Mouse (Mus musculus): ENCODE measurements around the gene Edn2. TPM values are rescaled to one million over a fixed set of nuclear protein-coding genes. Genes with fewer than 3 reads are reported as not detected.

Gene Edn2
- total and polyA plus RNA-seq, 2 experiments from 2014 or later = 0.10 TPM; not detected in 1

DNA sequence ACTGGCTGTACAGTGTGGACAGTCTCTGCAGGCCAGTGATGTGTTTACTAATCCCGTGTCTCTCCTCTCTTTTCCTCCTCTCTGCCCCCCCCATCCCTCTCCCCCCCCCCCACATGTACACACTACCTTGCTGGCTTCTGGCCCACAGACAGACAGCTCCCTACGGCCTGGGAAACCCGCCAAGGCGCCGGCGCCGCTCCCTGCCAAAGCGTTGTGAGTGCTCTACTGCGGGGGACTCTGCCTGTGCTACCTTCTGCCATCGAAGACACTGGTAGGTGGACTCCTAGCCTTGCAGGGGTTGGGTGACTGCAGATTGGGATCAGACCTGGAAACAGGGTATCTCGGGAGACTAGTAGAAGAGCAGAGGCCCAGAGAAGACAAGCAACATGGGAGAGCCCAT is 2.2 kb downstream of the Edn2 start:
- no peak overlapping the region for H3K4me2 ChIP-seq (ENCODE audit: low read depth, low read length, poor library complexity, severe bottlenecking)
- no peaks in the 10 kb centered on the region for H3K9me3 ChIP-seq (ENCODE audit: low read length)
- H3K27me3 ChIP-seq (ENCODE audit: insufficient read depth, low read length) = no peaks in the 10 kb centered on the region
- WGBS = 54% methylated on average over 11 of the region's 11 CpGs
- no peak overlapping the region for H3K9ac ChIP-seq (replicated peaks; ENCODE audit: low read length, poor library complexity, severe bottlenecking)
- H3K27ac ChIP-seq (ENCODE audit: low read depth, low read length) = no peak overlapping the region
- ATAC-seq (ENCODE audit: low FRiP score) (no peak), DNase-seq (ENCODE audit: low spot score) (peak; percentile 61)
- no peak overlapping the region for H3K4me3 ChIP-seq (ENCODE audit: low read depth, low read length)
- no peak for TF ChIP-seq CTCF (IDR thresholded peaks at IDR 0.05)
- H3K36me3 ChIP-seq (ENCODE audit: insufficient read depth, low read length) = no peaks in the 10 kb centered on the region
- H3K4me1 ChIP-seq (ENCODE audit: insufficient read depth, low read length) = no peaks in the 10 kb centered on the region

DNA sequence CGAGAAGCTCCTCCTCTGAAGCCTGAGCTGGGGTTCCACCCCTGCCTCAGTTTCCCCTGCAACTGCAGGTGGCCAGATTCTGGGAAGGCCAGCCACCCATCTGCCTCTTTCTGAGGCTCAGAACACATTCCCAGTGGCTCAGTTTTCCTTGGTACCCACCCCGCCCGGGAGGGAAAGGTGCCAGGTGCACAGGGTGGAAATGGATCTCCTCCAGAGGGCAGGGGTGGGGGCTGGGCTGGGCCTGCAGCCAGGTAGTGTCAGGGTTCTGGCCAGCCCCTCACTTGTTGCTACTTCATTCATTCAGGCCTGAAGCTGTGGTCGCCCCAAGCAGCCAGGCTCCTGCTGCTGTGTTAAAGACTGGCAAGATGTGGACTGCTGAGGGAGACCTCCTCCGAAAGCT is 3.3 kb downstream of the Edn2 start:
- Histone ChIP-seq H3K27me3 (ENCODE audit: insufficient read depth, low read length) (no peaks in the 10 kb centered on the region), H3K4me1 (ENCODE audit: insufficient read depth, low read length) (no peaks in the 10 kb centered on the region), H3K36me3 (ENCODE audit: insufficient read depth, low read length) (no peaks in the 10 kb centered on the region), H3K9me3 (ENCODE audit: low read length) (no peaks in the 10 kb centered on the region), H3K4me2 (ENCODE audit: low read depth, low read length, poor library complexity, severe bottlenecking) (no peak overlapping the region), H3K4me3 (ENCODE audit: low read depth, low read length) (no peak overlapping the region), H3K9ac (replicated peaks; ENCODE audit: low read length, poor library complexity, severe bottlenecking) (no peak overlapping the region), H3K27ac (ENCODE audit: low read depth, low read length) (no peak overlapping the region)
- 91% methylated on average over 5 of the region's 5 CpGs for WGBS
- TF ChIP-seq CTCF (IDR thresholded peaks at IDR 0.05) = no peak
- ATAC-seq (ENCODE audit: low FRiP score) = no peak
- no peak for DNase-seq (ENCODE audit: low spot score)

DNA sequence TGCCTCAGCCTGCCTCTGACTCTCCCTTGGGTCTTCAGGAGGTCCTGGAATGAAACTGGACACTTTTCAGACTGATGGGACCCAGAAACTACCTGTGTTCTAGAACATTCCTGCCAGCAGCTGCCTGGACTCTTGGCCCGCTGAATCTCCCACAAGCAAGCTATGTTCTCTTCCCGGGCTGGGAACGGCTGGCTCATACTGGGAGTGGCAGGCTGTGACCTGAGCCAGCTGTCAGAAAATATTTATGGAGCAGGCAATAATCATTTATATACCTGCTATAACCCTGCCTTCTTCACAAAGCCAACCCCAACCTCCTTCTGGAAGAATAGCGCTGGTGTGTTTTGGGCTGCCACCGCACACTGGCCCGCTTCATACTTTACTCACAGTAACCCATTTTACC is 6.8 kb downstream of the Edn2 start:
- H3K27me3 ChIP-seq (ENCODE audit: insufficient read depth, low read length) = no peaks in the 10 kb centered on the region
- H3K36me3 ChIP-seq (ENCODE audit: insufficient read depth, low read length) = no peaks in the 10 kb centered on the region
- no peak overlapping the region for H3K9ac ChIP-seq (replicated peaks; ENCODE audit: low read length, poor library complexity, severe bottlenecking)
- no peak for ATAC-seq (ENCODE audit: low FRiP score)
- TF ChIP-seq CTCF (IDR thresholded peaks at IDR 0.05) = no peak
- H3K27ac ChIP-seq (ENCODE audit: low read depth, low read length) = no peak overlapping the region
- no peak overlapping the region for H3K4me2 ChIP-seq (ENCODE audit: low read depth, low read length, poor library complexity, severe bottlenecking)
- no peaks in the 10 kb centered on the region for H3K4me1 ChIP-seq (ENCODE audit: insufficient read depth, low read length)
- no peaks in the 10 kb centered on the region for H3K9me3 ChIP-seq (ENCODE audit: low read length)
- 91% methylated on average over 6 of the region's 6 CpGs for WGBS
- no peak for DNase-seq (ENCODE audit: low spot score)
- no peak overlapping the region for H3K4me3 ChIP-seq (ENCODE audit: low read depth, low read length)

DNA sequence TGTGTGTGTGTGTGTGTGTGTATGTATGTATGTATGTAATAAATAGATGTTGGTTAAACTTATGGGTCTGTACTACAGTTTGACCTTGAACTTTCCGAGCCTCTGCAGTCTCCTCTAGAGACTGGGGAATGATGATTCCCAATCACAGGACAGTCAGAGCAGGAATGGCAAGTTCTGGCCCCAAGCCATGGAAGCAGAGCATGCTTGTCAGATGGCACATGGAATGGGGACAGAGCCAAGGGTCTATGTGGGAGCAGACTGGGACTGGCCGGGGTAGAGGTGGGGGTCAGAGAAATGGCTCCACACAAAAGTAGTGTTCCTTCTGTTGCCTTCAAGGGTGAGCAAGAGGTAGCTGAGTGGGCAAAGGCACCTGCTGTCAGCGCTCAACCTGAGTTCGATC is 7.3 kb downstream of the Edn2 start:
- peak; percentile 33 for DNase-seq (ENCODE audit: low spot score)
- no peak overlapping the region for H3K4me3 ChIP-seq (ENCODE audit: low read depth, low read length)
- H3K4me2 ChIP-seq (ENCODE audit: low read depth, low read length, poor library complexity, severe bottlenecking) = no peak overlapping the region
- no peak overlapping the region for H3K27ac ChIP-seq (ENCODE audit: low read depth, low read length)
- H3K36me3 ChIP-seq (ENCODE audit: insufficient read depth, low read length) = no peaks in the 10 kb centered on the region
- H3K9ac ChIP-seq (replicated peaks; ENCODE audit: low read length, poor library complexity, severe bottlenecking) = no peak overlapping the region
- no peaks in the 10 kb centered on the region for H3K4me1 ChIP-seq (ENCODE audit: insufficient read depth, low read length)
- TF ChIP-seq CTCF (IDR thresholded peaks at IDR 0.05) = no peak
- no peak for ATAC-seq (ENCODE audit: low FRiP score)
- 93% methylated on average over 4 of the region's 4 CpGs for WGBS
- H3K9me3 ChIP-seq (ENCODE audit: low read length) = no peaks in the 10 kb centered on the region
- no peaks in the 10 kb centered on the region for H3K27me3 ChIP-seq (ENCODE audit: insufficient read depth, low read length)

DNA sequence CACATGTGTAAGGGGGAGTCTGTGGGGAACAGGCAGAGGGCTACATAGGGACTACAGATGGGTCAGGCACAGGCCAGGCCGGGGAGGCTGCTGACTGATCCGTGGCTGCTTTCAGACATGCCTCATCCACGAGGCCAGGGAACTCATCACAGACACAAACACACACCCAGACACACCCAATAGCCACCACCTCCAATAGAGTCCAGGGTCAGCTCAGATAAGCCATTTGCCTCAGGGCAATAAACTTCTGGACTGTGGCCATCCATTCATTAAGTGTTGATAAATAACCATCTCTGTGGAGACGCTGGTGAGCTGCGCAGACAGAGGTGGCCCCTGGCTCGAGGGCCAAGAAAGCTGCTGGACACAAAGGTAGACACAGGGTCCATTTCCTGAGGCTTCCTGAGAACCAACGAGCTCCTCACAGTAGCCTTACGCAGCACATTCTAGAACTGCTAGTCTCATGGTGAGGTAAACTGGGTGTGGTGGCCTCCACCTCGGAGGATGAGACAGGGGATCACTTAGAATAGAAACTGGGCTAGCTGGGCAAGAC is 9.5 kb downstream of the Edn2 start:
- no peaks in the 10 kb centered on the region for H3K9me3 ChIP-seq (ENCODE audit: low read length)
- no peak overlapping the region for H3K4me2 ChIP-seq (ENCODE audit: low read depth, low read length, poor library complexity, severe bottlenecking)
- no peak for ATAC-seq (ENCODE audit: low FRiP score)
- no peaks in the 10 kb centered on the region for H3K27me3 ChIP-seq (ENCODE audit: insufficient read depth, low read length)
- no peak overlapping the region for H3K27ac ChIP-seq (ENCODE audit: low read depth, low read length)
- DNase-seq (ENCODE audit: low spot score) = no peak
- H3K4me3 ChIP-seq (ENCODE audit: low read depth, low read length) = no peak overlapping the region
- WGBS = 82% methylated on average over 9 of the region's 9 CpGs
- no peaks in the 10 kb centered on the region for H3K4me1 ChIP-seq (ENCODE audit: insufficient read depth, low read length)
- H3K36me3 ChIP-seq (ENCODE audit: insufficient read depth, low read length) = no peaks in the 10 kb centered on the region
- TF ChIP-seq CTCF (IDR thresholded peaks at IDR 0.05) = no peak
- no peak overlapping the region for H3K9ac ChIP-seq (replicated peaks; ENCODE audit: low read length, poor library complexity, severe bottlenecking)

DNA sequence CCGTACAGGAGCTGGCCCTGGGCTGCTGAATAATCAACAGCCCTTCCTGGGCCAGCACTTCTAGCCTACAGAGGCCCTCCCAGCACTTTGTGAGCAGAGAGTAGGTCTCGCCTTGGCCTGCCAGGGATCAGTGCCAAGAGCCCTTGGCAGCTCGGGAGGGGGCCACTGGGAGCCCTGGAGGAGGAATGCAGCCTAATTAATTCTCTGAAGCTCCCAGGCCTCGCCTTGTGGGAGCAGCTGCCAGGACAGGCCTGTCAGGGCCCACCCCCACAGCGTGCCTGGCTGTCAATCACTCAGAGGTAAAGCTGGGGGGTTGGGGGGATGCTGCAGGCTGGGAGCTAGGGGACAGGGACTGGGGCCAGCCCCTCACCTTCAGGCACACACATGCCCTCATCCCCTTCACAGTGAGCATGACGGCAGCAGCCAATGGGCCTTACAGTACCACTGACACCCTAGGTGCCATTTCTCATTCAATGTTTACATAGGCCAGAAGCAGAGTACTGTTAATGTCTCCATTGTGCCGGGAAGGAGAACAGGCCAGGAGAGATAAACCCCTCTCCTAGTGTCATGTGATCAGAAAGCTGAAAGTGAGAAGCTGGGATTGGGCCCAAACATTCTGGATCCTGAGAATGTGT is 11.2 kb downstream of the Edn2 start:
- Histone ChIP-seq H3K27me3 (ENCODE audit: insufficient read depth, low read length) (no peaks in the 10 kb centered on the region), H3K4me1 (ENCODE audit: insufficient read depth, low read length) (no peaks in the 10 kb centered on the region), H3K4me2 (ENCODE audit: low read depth, low read length, poor library complexity, severe bottlenecking) (no peak overlapping the region), H3K9ac (replicated peaks; ENCODE audit: low read length, poor library complexity, severe bottlenecking) (no peak overlapping the region), H3K27ac (ENCODE audit: low read depth, low read length) (no peak overlapping the region), H3K9me3 (ENCODE audit: low read length) (no peaks in the 10 kb centered on the region), H3K36me3 (ENCODE audit: insufficient read depth, low read length) (no peaks in the 10 kb centered on the region), H3K4me3 (ENCODE audit: low read depth, low read length) (no peak overlapping the region)
- ATAC-seq (ENCODE audit: low FRiP score) (peak; percentile 63), DNase-seq (ENCODE audit: low spot score) (peak; percentile 66)
- no peak for TF ChIP-seq CTCF (IDR thresholded peaks at IDR 0.05)
- 22% methylated on average over 7 of the region's 7 CpGs for WGBS
